Mouse (Mus musculus) spleen, adult 2 months (tissue): ENCODE measurements around the gene Itpk1. TPM values are rescaled to one million over a fixed set of nuclear protein-coding genes. Genes with fewer than 3 reads are reported as not detected.

Experiments
- DNase-seq, 2 experiments: peaks; one replicate each; pipeline versions ENCODE4 v3.0.0 to v3.0.0-alpha.2; 2012 to 2021; ENCODE audit warnings: low spot score in 2 of 2, low read depth in 1 of 2
- H3K27ac ChIP-seq: fragments of 200-500 bp; 2 replicates; pipeline ENCODE4 v1.5.1; 2012; ENCODE audit warnings: low read length, inconsistent platforms; ENCODE audit not compliant: insufficient read depth
- H3K27me3 ChIP-seq: fragments of 200-500 bp; 2 replicates; pipeline ENCODE4 v1.6.1; 2012; ENCODE audit warnings: mild to moderate bottlenecking, moderate library complexity, low read length, inconsistent platforms; ENCODE audit not compliant: control insufficient read depth, insufficient read depth
- H3K36me3 ChIP-seq: fragments of 200-500 bp; 2 replicates; pipeline ENCODE4 v1.6.1; 2012; ENCODE audit warnings: mild to moderate bottlenecking, low read length, inconsistent platforms; ENCODE audit not compliant: control insufficient read depth, insufficient read depth
- H3K4me1 ChIP-seq: fragments of 200-500 bp; 2 replicates; pipeline ENCODE4 v1.6.1; 2011; ENCODE audit warnings: inconsistent platforms; ENCODE audit not compliant: control insufficient read depth, insufficient read depth, insufficient read length
- H3K4me3 ChIP-seq: fragments of 200-500 bp; 2 replicates; pipeline ENCODE4 v1.5.1; 2011; ENCODE audit warnings: mild to moderate bottlenecking, inconsistent platforms; ENCODE audit not compliant: insufficient read depth, insufficient read length; ENCODE audit errors: extremely low read depth
- CTCF ChIP-seq: fragments of 200-500 bp; IDR thresholded peaks from 2 replicates; pipeline ENCODE4 v1.5.1; 2011; ENCODE audit warnings: mild to moderate bottlenecking, inconsistent platforms; ENCODE audit not compliant: insufficient read depth, insufficient read length, insufficient replicate concordance; ENCODE audit errors: extremely low read depth
- POLR2A ChIP-seq: fragments of 200-500 bp; IDR thresholded peaks from 2 replicates; pipeline ENCODE4 v1.6.1; 2011; ENCODE audit warnings: low read depth, low read length, inconsistent platforms
- WGBS: fragments of 180-500 bp; shearing (Covaris S2); methylation state at CpG from one replicate; pipeline ENCODE4 v1.1.7; 2018; 5-methylcytosine and 5-hydroxymethylcytosine counted together
- polyA plus RNA-seq: library from polyadenylated mRNA; depleted of rRNA; stranded (reverse); fragments of >200 nt; gene quantifications from 2 replicates; pipeline ENCODE4 v1.2.3, GENCODE M21; 2012

Itpk1 gene
- polyA plus RNA-seq, 1 experiment: 22.2 TPM

DNA sequence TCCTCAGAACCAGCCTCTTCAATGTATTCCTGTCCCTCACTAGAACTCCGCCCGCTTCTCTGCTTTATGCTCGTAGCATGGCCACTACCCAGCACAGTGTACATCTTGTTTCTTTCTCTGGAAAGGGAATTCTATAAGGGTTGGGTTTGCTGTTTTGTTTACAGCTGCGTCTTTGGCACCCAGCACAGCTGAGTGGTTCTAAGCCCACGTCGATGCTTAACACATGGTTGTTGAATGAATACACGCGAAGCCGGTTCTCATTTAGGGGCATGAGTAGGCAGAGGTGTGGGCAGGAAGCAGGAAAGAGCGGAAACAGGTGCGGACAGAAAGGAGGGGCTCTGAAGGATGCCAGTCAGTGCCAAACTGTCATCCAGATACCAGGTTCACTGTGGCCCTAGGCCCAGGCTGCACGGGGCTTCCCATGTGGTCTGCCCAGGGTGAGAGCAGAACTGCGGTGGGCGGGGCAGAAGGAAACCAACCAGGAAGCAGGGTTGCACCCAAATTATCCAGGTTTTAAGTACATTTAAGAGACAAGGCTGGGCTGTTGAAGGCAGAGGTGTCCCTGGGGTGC is 150.9 kb downstream of the Itpk1 start:
- H3K4me1 ChIP-seq: no peaks in the 10 kb centered on the region
- TF ChIP-seq POLR2A (no peak), CTCF (no peak)
- no peak for DNase-seq
- no peak overlapping the region for H3K27ac ChIP-seq
- H3K36me3 ChIP-seq: no peaks in the 10 kb centered on the region
- 42% methylated on average over 14 of the region's 14 CpGs for WGBS
- no peak overlapping the region for H3K4me3 ChIP-seq
- peaks cover 3% of the 10 kb centered on the region; the same call in 1 of the 2 replicates for H3K27me3 ChIP-seq

- 67% methylated on average over 6 of the region's 6 CpGs for WGBS
- no peak overlapping the region for H3K27ac ChIP-seq
Observed at GRCm38 (mm10) chr12:102552001-102552400, 152.7 kb downstream of the Itpk1 start.

GRCm38 (mm10) chr12:102551186-102551585 is 153.5 kb downstream of the Itpk1 start:
- WGBS: 87% methylated on average over 3 of the region's 3 CpGs
- no peak for DNase-seq

More at GRCm38 (mm10) chr12:102552001-102552400, 152.7 kb downstream of the Itpk1 start:
- no peaks in the 10 kb centered on the region for H3K36me3 ChIP-seq
- TF ChIP-seq CTCF: no peak
- no peak for TF ChIP-seq POLR2A
- peaks cover 3% of the 10 kb centered on the region; the same call in 1 of the 2 replicates for H3K27me3 ChIP-seq
- no peak for DNase-seq
- H3K4me3 ChIP-seq: no peak overlapping the region
- no peaks in the 10 kb centered on the region for H3K4me1 ChIP-seq

GRCm38 (mm10) chr12:102550529-102550928 is 154.2 kb downstream of the Itpk1 start:
- H3K36me3 ChIP-seq: no peaks in the 10 kb centered on the region
- no peaks in the 10 kb centered on the region for H3K4me1 ChIP-seq
- no peak for TF ChIP-seq CTCF
- no peak for TF ChIP-seq POLR2A
- H3K27ac ChIP-seq: no peak overlapping the region
- peak; percentile 23 to 47 for DNase-seq
- H3K27me3 ChIP-seq: peaks cover 3% of the 10 kb centered on the region; the same call in 1 of the 2 replicates
- WGBS: 7% methylated on average over 11 of the region's 11 CpGs
- H3K4me3 ChIP-seq: no peak overlapping the region

More at GRCm38 (mm10) chr12:102551186-102551585, 153.5 kb downstream of the Itpk1 start:
- Histone ChIP-seq H3K36me3 (no peaks in the 10 kb centered on the region), H3K27me3 (peaks cover 3% of the 10 kb centered on the region; the same call in 1 of the 2 replicates), H3K4me1 (no peaks in the 10 kb centered on the region), H3K4me3 (no peak overlapping the region), H3K27ac (no peak overlapping the region)
- TF ChIP-seq CTCF: no peak

DNA sequence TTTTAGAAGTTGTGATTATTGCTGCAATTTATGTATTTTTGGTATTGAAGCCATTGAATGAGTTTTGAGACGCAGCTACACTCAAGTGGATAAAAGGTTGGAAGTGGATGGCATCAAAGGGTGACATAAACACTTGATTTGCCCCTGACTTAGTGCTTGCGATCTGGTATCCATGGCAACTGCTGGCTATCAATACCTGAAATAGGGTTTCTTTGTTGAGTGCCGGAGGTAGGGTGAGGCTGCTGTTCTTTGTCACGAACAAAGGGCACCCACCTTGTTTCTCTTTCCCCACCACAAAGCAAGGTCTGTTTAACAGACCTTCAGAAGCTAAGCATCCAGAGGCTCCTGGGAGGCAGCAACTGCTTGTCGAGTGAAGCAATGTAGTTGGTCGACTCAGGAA is 159.6 kb downstream of the Itpk1 start:
- Histone ChIP-seq H3K27me3 (no peaks in the 10 kb centered on the region), H3K36me3 (no peaks in the 10 kb centered on the region), H3K4me1 (no peaks in the 10 kb centered on the region), H3K4me3 (no peak overlapping the region), H3K27ac (no peak overlapping the region)
- no peak for TF ChIP-seq POLR2A
- no peak for TF ChIP-seq CTCF
- WGBS: 80% methylated on average over 6 of the region's 6 CpGs
- DNase-seq: no peak

GRCm38 (mm10) chr12:102541168-102541567 is 163.6 kb downstream of the Itpk1 start:
- TF ChIP-seq CTCF (no peak), POLR2A (no peak)
- Histone ChIP-seq H3K4me1 (no peaks in the 10 kb centered on the region), H3K36me3 (no peaks in the 10 kb centered on the region), H3K27ac (no peak overlapping the region), H3K4me3 (no peak overlapping the region), H3K27me3 (no peaks in the 10 kb centered on the region)
- no peak for DNase-seq
- WGBS: 95% methylated on average over 7 of the region's 7 CpGs

GRCm38 (mm10) chr12:102540278-102540677 is 164.5 kb downstream of the Itpk1 start:
- Histone ChIP-seq H3K27me3 (no peaks in the 10 kb centered on the region), H3K27ac (no peak overlapping the region), H3K4me3 (no peak overlapping the region), H3K4me1 (no peaks in the 10 kb centered on the region), H3K36me3 (no peaks in the 10 kb centered on the region)
- no peak for TF ChIP-seq CTCF
- no peak for TF ChIP-seq POLR2A
- no peak for DNase-seq
- 71% methylated on average over 8 of the region's 8 CpGs for WGBS

GRCm38 (mm10) chr12:102535796-102536195 is 168.9 kb downstream of the Itpk1 start:
- Histone ChIP-seq H3K27me3 (no peaks in the 10 kb centered on the region), H3K4me3 (no peak overlapping the region), H3K4me1 (no peaks in the 10 kb centered on the region), H3K36me3 (no peaks in the 10 kb centered on the region), H3K27ac (no peak overlapping the region)
- DNase-seq: no peak
- 100% methylated on average over 1 of the region's 1 CpGs for WGBS
- TF ChIP-seq POLR2A: no peak
- TF ChIP-seq CTCF: no peak
